Mouse (Mus musculus) spleen, postnatal 10 days (tissue): ENCODE results near the gene Nom1.

Source experiments
- DNase-seq, 2 experiments: peaks; one replicate each; pipeline ENCODE4 v3.0.0; 2021 to 2022; ENCODE audit warnings: low spot score in 2 of 2

Gene Nom1

DNA sequence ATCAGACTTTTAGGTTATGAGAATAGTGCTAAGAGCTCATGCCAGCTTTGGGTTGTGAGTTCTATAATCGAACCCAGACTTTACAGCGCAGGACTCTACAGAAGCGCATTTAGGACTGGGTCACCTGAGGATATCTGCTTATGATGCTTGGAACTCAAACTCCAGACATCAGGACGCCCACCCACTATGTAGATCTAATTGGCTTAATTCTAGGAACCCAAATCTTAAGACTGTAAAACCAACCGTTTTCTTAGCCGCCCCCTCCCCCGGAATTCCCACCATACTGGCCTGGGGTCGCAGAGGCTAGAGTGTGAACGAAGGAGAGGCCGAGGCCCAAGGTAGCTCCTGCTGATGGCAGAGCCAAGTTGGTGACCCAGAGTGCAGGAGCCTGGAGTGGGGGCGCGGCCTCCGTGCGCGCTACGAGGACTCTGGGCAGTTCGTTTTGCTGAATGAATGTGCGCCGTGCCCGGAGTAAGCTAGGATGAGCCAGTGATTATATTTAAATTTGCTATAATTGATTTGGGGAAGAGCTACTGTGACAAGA lies 36.5 kb downstream of the Nom1 start:
- no peak for DNase-seq

GRCm38 (mm10) chr5:29471396-29471795 lies 36.9 kb downstream of the Nom1 start:
- no peak for DNase-seq

GRCm38 (mm10) chr5:29471855-29472665 lies 37.6 kb downstream of the Nom1 start:
- no peak for DNase-seq

GRCm38 (mm10) chr5:29473551-29474245 lies 39.2 kb downstream of the Nom1 start:
- DNase-seq = no peak

GRCm38 (mm10) chr5:29474246-29474960 lies 39.9 kb downstream of the Nom1 start:
- no peak for DNase-seq

DNA sequence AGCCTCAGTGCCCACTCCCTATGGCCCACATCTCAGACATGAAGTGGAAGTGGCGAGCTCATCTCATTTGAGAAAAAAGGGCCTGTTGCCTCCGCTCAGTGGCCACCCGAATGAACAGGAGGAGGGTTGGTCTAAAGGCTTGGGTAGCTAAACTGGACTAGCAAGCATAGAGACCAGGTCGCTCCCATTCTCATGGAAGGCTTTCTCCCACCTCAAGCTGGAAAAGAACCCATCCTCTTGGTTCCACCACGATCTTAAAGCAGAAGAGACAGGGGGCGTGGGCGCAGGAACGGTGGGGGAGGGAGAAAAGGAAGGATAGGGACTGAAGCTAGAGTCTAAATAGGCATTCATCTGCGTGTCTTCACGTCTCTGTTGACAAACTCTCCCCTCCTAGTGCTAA lies 40.6 kb downstream of the Nom1 start:
- DNase-seq = no peak

DNA sequence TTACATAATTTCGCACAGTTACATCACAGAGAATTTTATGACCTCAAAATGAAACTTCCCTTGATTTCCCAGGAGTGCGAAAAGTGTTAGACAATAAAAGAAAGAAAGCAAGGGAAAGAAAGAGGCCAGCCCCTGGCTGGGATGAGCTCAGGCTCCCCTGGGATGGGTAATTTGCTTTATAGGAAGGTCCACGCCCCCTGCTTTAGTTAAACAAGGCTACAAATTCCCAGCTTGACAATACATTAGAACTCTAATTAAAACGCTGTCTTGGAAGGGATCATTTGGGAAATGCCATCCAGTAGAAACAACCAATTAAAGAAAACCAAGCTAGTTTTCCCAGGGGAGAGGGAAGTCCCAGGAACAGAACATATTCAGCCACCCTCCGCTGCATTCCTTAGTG lies 41.1 kb downstream of the Nom1 start:
- no peak for DNase-seq

DNA sequence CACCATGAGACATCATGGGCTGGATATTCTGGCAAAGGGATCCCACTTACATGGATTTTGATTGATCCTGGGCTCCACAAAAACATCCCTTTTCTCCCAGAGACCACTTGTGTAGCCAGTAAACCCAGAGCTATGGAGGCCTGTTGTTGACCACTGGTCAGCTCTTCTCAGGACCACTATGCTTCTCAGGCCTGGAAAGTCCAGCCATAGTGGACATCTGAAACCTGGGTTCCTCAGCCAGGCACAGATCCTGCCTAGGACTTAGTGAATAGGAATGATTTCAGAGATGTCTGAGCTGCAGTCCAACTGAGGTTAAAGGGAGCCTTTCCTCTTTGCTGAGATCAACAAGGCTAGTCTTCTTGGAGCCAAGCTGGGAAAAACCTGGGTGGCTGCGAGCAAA lies 41.6 kb downstream of the Nom1 start:
- DNase-seq = no peak

GRCm38 (mm10) chr5:29477474-29478207 lies 43.2 kb downstream of the Nom1 start:
- no peak for DNase-seq

- DNase-seq = no peak
Observed at GRCm38 (mm10) chr5:29478208-29479197, 44.0 kb downstream of the Nom1 start, which contains the start of gene Mnx1. Gene Mnx1, minus strand, starts transcription at chr5:29478470.

- no peak for DNase-seq
Observed at GRCm38 (mm10) chr5:29479198-29479593, 44.7 kb downstream of the Nom1 start.

DNA sequence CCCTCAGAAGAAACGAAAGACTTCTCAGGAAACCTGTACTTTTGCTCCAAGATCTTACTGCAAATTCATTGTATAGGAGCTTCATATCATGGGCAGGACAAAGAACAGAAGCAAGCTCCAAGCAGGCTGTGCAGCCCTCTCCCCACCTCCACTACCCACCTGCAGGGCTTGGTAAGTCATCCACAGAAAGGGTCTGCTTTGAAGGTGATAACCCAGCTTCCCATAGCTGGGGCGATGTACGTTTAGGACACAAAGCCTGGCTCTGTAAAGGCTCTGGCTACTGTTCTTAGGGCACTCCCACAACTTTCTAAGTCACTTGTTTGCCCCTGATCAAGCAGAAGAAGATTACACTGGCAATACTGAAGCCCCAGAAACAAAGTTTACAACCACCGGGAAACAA lies 49.3 kb downstream of the Nom1 start:
- no peak for DNase-seq

GRCm38 (mm10) chr5:29484965-29485940 lies 50.8 kb downstream of the Nom1 start:
- no peak for DNase-seq

GRCm38 (mm10) chr5:29485941-29486320 lies 51.5 kb downstream of the Nom1 start:
- DNase-seq = no peak

DNA sequence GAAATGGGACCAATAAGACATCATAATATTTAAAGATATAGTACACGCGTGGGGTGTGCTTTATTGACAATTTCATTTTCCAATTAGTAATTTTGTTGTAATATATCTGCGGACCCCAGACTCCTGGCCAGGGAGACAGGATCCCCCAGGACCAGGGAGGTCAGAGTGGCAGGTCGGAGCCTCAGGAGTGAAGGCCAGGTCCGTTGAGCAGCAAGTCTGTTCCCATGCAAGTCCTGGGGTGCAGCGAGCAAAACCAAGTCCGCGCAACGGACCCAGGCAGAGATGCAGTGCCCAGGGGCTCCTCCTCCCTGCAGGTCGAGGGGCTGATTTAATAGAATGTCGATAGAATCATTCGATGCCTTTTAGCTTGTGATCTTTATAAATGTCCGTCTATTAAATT lies 52.9 kb downstream of the Nom1 start:
- no peak for DNase-seq

GRCm38 (mm10) chr5:29507013-29507412 lies 72.5 kb downstream of the Nom1 start:
- DNase-seq = no peak
